Mouse (Mus musculus) right cerebral cortex, adult 2 months (tissue): Measurements from ENCODE around the gene Jmy.

Source experiments
- DNase-seq, 2 experiments: peaks; one replicate each; pipeline ENCODE4 v3.0.0; 2021 to 2022; ENCODE audit warnings: low spot score in 2 of 2

Gene Jmy

DNA sequence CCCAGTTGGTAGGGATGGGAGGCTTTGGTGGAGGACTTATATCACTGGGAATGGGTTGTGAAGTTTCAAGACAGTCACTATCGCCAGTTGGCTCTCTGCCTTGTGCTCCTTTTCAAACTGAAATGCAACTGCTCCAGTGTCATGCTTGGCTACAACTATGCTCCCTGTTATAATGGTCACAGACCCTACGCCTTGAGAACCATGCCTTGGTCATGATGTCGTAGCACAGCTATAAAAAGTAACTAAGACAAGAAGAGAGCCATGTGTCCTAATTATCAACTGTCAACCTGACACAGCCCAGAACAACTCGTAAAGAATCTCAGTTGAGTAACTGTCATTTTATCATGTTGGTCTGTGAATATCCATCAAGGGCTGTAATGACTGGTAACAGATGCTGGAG, 41.0 kb downstream of the Jmy start:
- no peak for DNase-seq

DNA sequence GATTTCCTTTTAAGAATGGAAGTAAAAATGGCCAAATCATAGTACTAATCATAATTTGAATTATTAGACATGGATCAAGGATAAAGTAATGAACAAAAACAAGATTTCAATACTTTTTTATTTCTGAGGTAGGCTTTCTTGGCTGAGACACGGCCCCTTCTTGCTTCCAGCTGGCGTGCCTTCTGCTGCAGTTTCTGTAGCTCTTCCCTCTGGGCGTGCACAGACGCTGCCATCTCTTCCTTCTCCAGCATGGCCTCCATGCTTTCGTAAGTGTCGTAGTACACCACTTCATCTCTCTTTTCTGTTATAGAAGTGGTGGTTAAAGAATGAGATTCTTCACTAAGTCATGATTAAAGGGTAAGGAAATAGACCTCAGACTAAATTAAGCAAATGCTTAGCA, 46.3 kb downstream of the Jmy start:
- no peak for DNase-seq

DNA sequence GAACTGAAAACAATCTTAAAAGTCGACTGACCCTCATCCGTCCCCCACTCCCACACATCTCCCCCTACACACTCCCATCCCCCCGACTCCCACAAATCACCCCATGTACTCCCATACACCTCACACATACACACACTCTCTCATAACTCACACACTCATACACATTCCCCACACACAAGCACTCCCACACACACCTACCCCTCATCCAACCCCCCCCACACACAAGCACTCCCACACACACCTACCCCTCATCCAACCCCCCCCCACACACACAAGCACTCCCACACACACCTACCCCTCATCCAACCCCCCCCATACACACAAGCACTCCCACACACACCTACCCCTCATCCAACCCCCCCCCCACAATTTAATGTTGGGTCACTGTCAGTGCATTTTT, 59.4 kb downstream of the Jmy start:
- no peak for DNase-seq

DNA sequence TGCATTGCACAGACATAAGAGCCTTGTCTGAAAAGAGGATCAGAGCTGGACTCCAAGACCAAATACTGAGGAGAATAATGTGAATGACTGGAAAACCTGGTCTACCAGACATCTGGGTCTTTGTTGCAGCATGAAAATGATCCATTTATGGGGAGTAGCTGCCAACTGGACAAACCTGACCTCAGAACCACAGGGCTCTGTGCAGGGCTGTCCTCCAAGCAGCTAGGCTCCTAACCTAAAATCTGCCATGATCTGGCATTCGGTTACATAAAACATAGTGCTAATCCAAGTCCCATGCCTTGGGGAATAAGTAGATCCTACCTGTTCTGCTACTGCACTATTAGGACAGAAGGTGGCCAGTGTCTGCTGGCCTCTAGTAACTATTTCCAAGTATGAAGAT, 70.4 kb downstream of the Jmy start:
- no peak for DNase-seq

DNA sequence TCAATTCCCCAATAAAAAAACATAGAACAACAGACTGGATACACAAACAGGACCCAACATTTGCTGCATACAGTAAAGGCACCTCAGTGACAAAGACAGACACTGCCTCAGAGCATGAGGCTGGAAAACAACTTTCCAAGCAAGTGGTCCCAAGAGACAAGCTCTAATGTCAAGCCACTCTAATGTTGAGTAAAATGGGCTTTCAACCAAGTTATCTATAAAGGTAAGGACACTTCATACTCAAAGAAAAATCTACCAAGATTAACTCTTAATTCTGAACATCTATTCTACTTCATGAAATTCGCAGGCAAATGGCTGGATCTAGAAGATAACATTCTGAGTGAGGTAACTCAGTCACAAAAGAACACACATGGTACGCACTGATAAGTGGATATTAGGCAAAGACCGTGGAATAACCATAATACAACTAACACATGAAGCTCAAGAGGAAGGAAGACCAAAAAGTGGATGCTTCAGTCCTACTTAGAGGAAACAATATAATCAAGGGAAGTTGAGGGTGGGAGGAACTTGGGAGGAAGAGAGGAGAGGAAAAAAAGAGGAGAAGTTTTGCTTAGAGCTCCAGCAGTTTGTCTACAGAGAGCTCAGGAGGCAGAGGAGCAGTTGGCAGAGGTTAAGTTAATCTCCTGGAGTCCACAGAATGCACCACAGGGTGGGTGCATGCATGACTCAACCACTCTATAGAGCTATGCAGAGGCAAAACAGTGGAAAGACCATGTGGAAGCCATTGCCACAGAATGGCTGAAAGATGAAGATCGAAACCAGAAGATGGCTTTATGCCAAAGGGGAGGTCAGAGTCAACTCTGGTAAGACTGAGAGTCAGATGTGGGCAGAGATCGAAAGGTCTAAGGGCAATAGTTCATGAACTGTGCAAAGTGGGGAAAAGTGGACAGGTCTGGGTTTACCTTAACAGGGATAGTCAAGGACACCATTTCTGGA, 71.4 kb downstream of the Jmy start:
- no peak for DNase-seq

DNA sequence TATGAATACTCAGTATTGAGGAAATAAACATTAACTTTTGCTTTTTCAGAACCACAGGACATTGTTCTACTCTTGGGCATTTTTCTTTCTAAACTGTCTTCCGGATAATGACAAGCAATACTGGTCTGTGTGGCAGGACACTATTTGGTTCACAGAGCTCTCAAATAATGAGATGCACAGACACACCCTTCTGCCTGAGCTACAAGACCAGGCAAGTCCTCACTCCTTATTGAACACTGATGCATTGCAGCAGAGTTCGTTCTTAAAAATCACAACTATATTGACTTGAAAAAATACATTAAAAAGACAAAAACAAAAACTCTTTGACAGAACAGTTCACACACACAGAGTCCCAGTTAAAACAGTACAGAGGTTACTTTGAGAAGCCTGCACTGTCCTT, 76.4 kb downstream of the Jmy start:
- DNase-seq, result no peak

DNA sequence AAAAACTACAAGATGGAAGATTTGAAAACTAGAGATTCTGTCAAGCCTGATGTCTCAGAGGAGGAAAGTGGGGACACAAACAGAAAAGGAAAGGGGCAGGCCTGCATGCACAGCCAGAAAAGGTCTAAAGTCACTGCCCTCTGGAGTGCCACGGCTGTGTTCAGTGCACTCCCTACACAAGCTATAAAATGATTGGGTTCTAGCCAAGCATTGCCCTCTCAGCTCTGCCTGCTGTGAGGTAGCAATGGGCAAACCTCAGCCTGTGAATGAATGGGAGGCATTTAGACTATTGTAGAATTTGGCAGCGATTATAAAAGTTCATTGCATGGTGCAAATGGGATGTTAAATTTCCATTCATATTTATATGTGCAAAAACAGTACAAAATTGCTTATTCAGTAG, 79.8 kb downstream of the Jmy start:
- no peak for DNase-seq

DNA sequence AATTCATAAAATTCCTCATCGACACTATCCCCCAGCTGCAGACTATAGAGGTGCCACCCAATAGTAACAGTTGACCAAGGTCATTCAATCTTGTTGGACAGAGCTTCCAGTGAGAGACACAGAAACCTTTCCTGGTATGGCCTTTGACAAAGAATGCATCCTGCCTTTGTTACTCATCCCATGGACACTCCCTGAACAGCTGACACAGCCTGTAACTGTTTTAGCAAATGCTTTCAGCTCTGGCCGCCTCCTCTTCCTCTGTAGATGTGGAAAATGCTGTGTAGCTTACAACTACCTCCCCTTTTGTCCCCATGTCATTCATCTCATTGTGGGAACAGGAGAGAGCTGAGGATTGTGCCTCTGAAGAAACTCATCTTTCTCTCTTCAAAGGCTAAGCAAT, 81.3 kb downstream of the Jmy start:
- DNase-seq, result no peak

DNA sequence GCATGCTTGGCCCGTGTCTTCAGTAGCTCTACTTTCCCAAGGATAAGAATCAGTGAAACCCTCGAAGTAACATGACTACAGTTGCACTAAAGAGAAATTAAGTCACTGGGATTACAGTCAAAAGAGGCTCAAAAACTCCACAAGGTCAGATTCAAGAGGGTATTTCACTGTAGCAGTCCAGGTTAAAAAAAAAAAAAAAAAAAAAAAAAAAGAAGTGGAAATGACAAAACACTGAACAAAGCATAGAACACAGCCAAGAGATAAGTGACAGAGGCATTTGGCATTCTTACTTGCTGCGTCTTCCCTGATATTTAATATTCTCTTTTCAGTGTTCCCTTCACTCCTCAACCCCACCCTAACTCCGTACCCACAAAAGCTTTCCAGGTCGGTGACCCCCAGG, 84.6 kb downstream of the Jmy start:
- no peak for DNase-seq

DNA sequence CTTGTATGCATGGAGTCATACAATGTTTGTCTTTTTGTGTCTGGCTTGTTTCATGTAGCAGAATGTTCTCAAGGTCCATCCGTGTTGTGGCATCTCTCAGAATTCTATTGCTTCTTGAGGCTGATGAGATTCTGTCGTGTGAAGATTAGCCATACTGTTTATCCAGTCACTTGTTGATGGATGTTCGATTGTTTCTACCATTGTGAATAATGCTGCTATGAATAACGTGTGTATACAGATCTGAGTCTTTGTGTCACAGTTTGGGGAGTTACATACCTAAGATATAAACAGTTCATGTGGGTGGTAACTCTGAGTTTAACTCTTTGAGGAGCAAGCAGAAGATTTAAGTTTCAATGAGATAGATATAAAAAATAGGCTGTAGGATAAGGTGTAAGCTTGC, 89.3 kb downstream of the Jmy start:
- DNase-seq, result no peak

DNA sequence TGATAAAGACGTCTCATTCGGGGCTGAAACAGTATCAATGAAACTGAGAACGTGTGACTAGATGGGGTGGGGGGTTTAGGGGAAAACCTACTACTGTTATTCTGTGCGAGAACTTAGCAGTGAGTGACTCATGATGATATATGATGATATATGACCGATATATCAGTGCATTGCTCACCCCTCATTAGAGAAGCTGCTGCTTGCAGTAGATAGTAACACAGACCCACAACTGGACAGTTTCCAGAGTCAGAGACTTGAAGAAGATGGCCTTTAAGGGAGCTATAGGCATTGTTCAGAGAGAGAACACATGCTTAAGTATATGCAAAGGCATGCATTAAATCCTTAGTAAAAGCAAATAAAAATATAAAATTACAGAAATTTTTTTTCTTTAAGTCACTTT, 92.8 kb downstream of the Jmy start:
- DNase-seq, result no peak

DNA sequence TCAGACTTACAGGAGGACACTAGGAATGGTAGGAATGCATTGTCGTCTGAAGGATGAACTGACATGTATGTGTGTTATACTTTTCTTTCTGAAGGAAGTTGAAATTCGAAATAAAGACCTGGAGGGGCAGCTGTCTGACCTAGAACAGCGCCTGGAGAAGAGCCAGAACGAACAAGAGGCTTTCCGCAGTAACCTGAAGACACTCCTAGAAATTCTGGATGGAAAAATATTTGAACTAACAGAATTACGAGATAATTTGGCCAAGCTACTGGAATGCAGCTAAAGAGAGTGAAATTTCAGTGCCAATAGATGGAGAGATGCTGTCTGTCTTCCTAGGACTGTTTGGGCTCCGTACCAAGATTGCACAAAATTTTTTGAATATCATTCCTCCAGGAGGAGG, 97.7 kb downstream of the Jmy start:
- no peak for DNase-seq

DNA sequence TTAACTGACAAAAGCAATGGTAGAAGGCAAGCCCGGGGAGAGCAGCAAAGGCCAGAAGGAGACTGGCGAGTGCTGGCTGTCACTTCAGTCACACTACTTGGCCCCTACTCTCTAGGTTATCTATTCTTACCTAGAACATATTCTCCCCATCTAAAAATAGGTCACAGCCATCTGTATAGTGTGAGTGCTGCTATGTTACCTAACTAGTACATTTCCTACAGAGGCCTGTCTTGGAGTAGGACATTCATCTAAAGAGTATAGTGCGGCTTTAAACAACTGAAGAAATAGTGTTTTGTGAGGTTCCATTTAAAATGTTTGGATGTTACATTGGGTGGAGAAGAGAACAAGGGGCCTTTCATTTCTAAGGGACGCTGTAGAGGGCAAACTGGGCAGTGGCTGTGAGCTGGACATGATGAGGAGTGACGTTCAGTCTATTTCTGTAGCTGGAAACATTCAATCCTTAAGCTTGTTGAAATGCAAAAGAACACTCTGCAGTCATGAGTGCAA, 99.8 kb downstream of the Jmy start:
- DNase-seq, result no peak

DNA sequence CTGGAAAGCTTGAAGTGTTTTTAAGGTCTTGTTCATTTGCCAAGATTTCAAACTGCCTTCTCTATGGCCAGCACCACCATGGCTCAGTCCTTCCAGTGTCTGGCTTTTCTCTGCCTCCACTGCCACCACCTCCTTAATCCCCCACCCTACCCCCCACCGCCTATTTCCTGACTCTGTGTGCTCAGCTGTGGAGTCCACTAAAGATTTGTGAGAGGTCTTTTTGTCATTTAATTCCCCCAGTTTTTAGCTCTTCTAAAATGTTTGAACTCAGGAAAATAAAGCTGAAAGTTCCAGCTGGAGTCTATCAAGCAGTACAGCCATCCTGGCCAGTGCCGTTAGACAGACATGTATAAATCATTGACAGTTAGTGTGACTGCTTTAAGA, 110.4 kb downstream of the Jmy start:
- no peak for DNase-seq

DNA sequence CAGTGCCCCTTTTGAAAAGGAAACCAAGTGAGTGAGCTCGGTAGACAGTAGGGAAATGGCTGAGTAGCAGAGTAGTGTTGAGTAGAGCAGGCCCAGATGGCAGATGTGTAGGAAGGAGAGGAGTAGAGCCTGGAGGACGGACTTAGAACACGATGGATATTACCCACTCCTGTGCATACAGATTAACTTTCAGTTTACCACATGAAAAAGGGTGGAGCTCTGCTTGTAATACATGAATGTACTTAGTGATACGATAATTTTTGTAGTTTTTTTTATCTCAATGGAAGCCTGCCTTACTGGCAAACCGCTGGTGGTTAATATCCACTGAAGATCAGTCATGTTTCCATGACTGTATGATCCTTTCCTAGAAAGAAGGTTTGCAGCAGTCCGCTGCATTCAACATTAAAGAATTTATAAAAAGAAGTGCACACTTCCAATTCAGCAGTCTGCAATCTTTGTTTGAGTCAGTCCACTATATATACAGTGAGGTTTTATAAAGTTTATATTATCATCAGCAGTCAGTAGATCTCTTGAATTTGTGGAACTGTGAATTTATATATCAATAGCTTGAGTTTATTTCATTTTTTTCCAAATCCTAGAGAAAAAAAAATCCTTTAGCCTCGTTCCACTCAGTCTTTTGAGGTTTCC, 110.9 kb downstream of the Jmy start:
- no peak for DNase-seq

DNA sequence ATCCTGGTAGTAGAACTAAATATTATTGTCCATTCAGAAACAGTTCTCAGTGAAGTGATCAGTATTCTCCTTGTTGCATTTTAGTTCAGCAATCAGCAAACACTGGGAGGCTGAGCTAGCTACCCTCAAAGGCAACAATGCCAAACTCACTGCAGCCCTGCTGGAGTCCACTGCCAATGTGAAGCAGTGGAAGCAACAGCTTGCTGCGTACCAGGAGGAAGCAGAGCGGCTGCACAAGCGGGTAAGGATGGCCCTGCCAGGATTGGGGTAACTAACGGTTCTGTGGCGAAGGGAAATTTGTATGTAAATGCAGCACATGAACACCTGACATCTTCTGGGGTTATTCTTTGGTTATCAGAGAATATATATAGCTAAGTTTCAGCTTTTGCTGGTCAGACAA, 112.2 kb downstream of the Jmy start:
- DNase-seq, result no peak

DNA sequence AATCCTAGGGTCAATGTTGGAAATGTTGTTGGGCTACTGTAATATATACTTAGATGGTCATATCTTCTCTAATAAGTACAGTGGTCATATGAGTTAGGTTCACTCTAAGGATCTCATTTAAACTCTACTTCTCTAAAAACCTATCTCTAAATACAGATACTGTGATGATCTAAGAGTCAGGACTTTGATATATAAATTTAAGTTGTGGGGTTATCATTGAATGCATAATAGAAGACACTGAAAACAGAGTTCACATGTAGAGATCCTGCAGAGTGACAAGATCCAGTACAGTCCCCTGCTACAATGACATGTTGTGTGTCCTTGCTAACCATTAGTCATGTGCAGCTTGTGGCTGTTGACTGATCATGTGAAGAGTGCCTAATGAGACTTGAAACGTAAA, 114.5 kb downstream of the Jmy start:
- no peak for DNase-seq

DNA sequence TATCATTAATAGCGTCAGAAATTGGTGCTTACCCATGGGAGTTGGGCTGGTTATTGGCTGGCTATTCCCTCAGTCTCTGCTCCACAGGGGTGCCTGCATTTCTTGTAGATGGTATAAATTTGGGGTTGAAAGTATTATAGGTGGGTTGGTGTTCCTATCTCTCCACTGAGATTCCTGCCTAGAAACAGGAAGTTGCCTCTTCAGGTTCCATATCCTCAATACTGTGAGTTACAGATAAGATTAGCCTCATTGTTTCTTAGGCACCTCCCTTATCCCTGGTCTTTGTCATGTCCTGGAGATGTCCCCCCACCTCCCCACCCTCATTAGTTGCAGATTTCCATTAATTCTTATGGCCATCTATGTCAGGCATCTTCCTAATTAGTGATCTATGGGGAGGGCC, 115.1 kb downstream of the Jmy start:
- DNase-seq, result no peak

DNA sequence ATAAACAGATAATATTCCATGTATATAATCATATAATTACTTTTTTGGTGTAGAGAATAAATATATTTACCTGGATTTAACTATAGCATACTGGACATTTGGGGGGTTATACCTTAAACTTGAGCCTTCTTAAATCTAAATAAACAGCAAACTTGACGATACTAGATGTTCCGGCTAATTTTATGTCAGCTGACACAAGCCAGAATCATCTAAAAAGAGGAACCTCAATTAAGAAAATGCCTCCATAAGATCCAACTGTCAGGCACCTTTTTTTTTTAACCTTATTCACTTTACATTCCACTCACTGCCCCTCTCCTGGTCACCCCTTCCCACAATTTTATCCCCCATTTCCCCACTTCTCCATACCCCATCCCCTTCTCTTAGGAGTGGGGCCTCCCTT, 116.0 kb downstream of the Jmy start:
- no peak for DNase-seq

DNA sequence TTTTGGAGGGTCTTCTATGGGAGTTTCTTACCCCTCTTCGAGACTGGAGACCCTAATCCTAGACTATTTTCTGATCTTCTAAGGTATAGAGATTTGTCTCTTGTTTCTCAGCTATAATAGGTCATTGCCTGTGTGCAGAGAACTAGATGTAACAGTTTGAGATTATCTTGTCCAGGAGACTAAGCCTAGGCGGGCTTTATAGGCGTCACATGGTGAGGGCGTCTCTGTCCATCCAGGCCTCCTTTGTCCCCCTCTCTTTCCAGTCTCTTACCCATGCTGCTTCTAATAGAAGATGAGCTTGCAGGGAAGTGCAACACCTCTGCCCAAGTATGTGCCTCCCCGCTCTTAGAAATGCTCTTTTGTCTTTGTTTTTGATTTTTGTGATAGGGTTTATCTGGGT, 116.5 kb downstream of the Jmy start:
- no peak for DNase-seq

DNA sequence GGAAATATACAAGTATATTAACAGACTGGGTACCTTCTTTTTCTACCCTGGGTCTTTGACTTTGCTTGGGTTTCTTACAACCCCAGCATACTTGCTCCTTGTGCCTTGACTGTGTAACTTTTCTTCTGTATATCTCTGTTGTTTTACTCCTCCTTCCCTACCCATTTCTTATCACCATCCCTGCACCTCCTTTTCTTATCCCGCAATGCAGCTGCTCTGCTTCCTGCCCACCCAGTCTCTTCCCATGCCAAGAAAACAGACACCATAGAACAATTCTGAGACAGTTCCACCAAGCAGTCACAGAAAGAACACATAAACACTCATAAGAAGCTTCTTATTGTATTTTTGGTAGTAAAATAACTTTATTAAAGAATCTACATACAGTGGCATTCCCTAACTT, 118.3 kb downstream of the Jmy start:
- no peak for DNase-seq

DNA sequence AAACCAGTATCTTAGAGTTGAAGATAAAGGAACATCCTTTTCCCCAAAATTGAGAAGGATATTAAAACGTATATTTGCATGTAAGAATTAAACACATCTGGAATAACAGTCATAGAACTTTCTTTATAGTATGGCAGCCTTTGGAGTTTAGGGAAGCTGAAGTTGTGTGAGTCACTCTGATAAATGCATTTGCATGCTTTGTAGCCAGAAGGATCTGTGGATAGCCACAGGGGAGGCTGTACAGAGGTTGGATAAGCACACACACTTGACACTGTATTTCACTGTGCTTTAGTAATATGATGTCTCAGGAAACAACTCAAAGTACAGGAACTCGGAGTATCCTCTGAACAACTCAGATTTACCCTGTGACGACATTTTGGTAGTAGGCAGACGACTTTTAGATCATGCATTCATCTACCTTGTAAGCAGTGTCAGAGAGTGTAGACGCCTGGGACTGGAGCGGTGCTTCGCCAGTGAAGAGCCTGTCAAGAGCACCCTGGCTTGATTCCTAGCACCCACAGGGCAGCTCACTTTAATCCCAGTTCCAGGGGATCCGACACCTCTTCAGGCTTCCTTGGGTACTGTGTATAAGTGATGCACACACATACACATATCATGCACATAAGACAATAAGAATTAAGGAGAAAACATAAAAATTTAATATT, 119.1 kb downstream of the Jmy start:
- no peak for DNase-seq
